Mouse (Mus musculus): ENCODE measurements at regions not wholly inside any gene's neighbourhood (a gene's known extent, or its start where the extent isn't known, plus 50 kb on each side); places are given as distances from the start of the nearest gene placed in this dataset.

GRCm38 (mm10) chr10:37589009-37589408 lies 450.3 kb upstream of the Marcks start:
- DNase-seq = no peak

- DNase-seq = no peak
Observed at GRCm38 (mm10) chr10:37571171-37571570, 432.5 kb upstream of the Marcks start.

- DNase-seq = no peak
Observed at GRCm38 (mm10) chr10:37561705-37562104, 423.0 kb upstream of the Marcks start.

- DNase-seq = no peak
Observed at GRCm38 (mm10) chr10:37549446-37549845, 410.7 kb upstream of the Marcks start.

GRCm38 (mm10) chr10:37540703-37541102 lies 402.0 kb upstream of the Marcks start:
- DNase-seq = no peak

GRCm38 (mm10) chr10:37505966-37506615 lies 367.4 kb upstream of the Marcks start:
- no peak for DNase-seq

- DNase-seq = no peak
Observed at GRCm38 (mm10) chr10:37504468-37504867, 365.7 kb upstream of the Marcks start.

GRCm38 (mm10) chr10:37502505-37502904 lies 363.8 kb upstream of the Marcks start:
- DNase-seq = no peak

- no peak for DNase-seq
Observed at GRCm38 (mm10) chr10:37501043-37501442, 362.3 kb upstream of the Marcks start.

GRCm38 (mm10) chr10:37495467-37495866 lies 356.7 kb upstream of the Marcks start:
- no peak for DNase-seq

- no peak for DNase-seq
Observed at GRCm38 (mm10) chr10:37494552-37495166, 355.9 kb upstream of the Marcks start.

GRCm38 (mm10) chr10:37494098-37494497 lies 355.4 kb upstream of the Marcks start:
- DNase-seq = no peak

GRCm38 (mm10) chr10:37484311-37485023 lies 345.7 kb upstream of the Marcks start:
- no peak for DNase-seq

GRCm38 (mm10) chr10:37483521-37483920 lies 344.8 kb upstream of the Marcks start:
- DNase-seq = no peak

- no peak for DNase-seq
Observed at GRCm38 (mm10) chr10:37481879-37482278, 343.2 kb upstream of the Marcks start.

- no peak for DNase-seq
Observed at GRCm38 (mm10) chr10:37480331-37480730, 341.6 kb upstream of the Marcks start.

GRCm38 (mm10) chr10:37478108-37478507 lies 339.4 kb upstream of the Marcks start:
- DNase-seq = no peak

GRCm38 (mm10) chr10:37473086-37473485 lies 334.4 kb upstream of the Marcks start:
- DNase-seq = no peak

GRCm38 (mm10) chr10:37457384-37457783 lies 318.7 kb upstream of the Marcks start:
- DNase-seq = no peak

GRCm38 (mm10) chr10:37449894-37450293 lies 311.2 kb upstream of the Marcks start:
- DNase-seq = no peak

GRCm38 (mm10) chr10:37447333-37448204 lies 308.8 kb upstream of the Marcks start:
- DNase-seq = no peak

GRCm38 (mm10) chr10:37439863-37440613 lies 301.3 kb upstream of the Marcks start:
- no peak for DNase-seq

Data from cerebellum, adult 18-20 months (tissue).